Mouse (Mus musculus): ENCODE results near the gene Zdhhc22. TPM values are rescaled to one million over a fixed set of nuclear protein-coding genes. Genes with fewer than 3 reads are reported as not detected.

Gene Zdhhc22
- polyA plus RNA-seq, 1 experiment from 2014 or later = not detected

DNA sequence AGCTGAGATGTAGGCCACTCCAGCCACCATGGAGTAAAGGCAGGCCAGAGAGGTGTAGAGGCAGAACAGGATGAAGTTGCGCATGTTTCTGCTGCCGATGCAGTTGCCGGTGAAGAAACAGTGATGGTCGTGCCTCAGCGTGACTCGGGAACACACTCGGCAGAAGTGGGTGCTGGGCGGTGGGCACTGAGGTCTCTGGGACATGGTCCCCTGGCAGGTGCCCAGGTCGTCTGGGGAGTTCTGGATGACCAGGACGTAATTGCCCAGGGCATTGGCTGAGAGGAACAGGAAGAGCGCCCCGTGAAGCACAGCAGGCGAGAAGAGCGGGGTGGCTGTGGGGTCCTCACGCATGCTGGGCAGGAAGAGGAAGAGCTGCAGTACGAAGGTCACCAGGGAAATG lies 2.0 kb downstream of the Zdhhc22 start:
- H3K27me3 ChIP-seq (ENCODE audit: poor library complexity, severe bottlenecking) = peaks cover 100% of the 10 kb centered on the region
- no peaks in the 10 kb centered on the region for H3K36me3 ChIP-seq (replicated peaks)
- H3K27ac ChIP-seq = no peak overlapping the region
- peaks cover 40% of the 10 kb centered on the region for H3K4me1 ChIP-seq
- H3K4me3 ChIP-seq = no peak overlapping the region
- DNase-seq (ENCODE audit: extremely low spot score, low spot score) = no peak
- H3K9me3 ChIP-seq = no peaks in the 10 kb centered on the region
- 51% methylated on average over 16 of the region's 16 CpGs for WGBS

DNA sequence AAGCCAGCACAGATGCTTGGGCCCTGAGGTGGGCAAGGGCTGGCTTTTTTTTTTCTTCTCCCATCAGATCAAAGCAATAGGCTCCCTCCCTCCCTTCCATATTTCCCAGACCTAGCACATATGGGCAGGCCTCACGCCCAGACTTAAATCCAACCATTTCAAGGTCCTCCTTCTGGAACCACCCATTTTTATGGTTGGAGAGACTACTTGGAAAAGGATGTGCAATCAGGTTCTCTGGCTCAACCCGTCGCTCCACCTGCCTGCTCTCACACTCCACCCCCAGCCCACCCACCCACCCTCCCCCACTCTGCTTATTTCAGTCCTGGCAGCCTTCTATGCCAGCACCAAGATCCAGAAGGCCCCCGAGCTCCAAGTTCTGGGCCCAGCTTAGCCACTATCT lies 3.7 kb downstream of the Zdhhc22 start:
- H3K27ac ChIP-seq = no peak overlapping the region
- no peak overlapping the region for H3K4me3 ChIP-seq
- H3K4me1 ChIP-seq = peaks cover 29% of the 10 kb centered on the region
- H3K36me3 ChIP-seq (replicated peaks) = no peaks in the 10 kb centered on the region
- H3K27me3 ChIP-seq (ENCODE audit: poor library complexity, severe bottlenecking) = peaks cover 100% of the 10 kb centered on the region
- no peaks in the 10 kb centered on the region for H3K9me3 ChIP-seq
- 78% methylated on average over 4 of the region's 4 CpGs for WGBS
- DNase-seq (ENCODE audit: extremely low spot score, low spot score) = no peak

DNA sequence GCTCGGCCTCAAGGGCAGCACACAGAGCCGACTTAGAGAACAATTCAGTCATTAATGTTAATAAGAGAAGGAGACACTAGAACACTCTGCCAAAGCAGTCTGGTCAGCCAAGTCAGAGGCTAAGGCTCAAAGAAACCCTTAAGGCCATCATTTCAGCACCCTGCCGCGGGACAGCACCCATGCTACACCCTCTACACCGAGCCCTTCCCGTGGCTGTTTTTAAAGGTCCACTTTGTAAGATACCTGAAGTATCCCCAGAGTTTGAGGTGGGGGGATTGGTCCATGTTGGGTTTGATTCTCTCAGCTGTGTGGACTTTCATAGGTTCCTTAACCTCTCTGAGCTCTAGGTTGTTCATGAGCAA lies 6.1 kb downstream of the Zdhhc22 start:
- Histone ChIP-seq H3K4me1 (peaks cover 13% of the 10 kb centered on the region), H3K9me3 (no peaks in the 10 kb centered on the region), H3K27me3 (ENCODE audit: poor library complexity, severe bottlenecking) (peaks cover 85% of the 10 kb centered on the region), H3K36me3 (replicated peaks) (no peaks in the 10 kb centered on the region), H3K27ac (no peak overlapping the region), H3K4me3 (no peak overlapping the region; the same call in 1 of the 2 replicates)
- WGBS = 13% methylated on average over 6 of the region's 6 CpGs
- DNase-seq (ENCODE audit: extremely low spot score, low spot score) = no peak

DNA sequence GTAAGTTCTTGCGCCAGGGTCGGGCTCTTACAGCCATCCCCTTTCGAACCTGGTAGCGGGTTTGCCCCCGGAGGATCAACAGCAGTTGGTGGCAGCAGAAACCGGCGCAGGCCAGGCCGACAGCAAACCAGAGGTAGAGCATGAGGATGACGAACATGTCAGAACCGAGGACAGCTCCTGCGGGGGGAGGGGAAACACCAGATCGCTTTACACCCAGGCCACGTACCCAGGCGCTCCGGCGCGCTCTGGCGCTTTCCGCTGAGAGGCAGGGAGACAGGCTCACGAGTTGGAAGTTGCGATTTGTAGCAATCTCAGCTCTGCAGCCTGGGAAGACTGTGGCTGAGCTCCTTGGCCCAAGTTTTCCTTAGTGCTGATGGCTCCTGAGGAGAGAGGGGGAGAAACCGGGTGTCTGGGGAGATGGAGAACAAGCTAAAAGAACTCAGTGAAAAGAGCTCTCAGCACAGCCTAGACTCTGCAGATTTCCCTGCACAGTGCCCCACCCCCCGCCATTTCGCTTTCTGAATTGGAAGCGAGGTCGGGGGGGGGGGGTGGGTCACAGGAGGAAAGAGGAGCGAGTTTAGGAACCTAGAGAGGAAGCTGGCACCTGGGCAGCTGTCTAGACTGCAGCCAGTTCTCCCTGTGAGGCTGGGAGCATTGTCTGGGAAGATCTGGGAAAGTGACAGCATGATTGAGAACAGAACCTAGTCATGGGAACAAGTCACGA lies 6.6 kb downstream of the Zdhhc22 start:
- no peaks in the 10 kb centered on the region for H3K9me3 ChIP-seq

DNA sequence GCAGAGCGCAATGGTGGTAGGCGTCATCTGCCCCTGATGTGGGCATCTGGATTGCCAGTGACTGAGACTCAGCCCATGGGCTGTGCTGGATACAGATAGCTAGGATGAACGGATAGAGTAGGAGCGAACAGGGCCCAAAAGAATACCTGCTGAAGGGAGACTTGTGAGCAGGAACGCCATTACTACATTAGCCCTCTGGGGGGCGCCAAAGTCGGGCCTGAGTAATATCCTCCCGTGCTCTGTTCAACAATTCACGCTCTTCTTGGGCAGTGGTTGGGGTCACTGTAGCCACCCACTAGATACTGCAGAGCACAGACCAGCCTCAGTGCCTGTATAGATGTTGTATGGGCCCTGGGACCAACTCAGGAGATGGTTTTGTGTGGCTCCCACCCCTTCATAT lies 9.1 kb downstream of the Zdhhc22 start:
- peaks cover 85% of the 10 kb centered on the region for H3K27me3 ChIP-seq (ENCODE audit: poor library complexity, severe bottlenecking)
- 32% methylated on average over 9 of the region's 9 CpGs for WGBS
- H3K36me3 ChIP-seq (replicated peaks) = no peaks in the 10 kb centered on the region
- DNase-seq (ENCODE audit: extremely low spot score, low spot score) = no peak
- H3K27ac ChIP-seq = no peak overlapping the region
- no peak overlapping the region for H3K4me3 ChIP-seq
- H3K9me3 ChIP-seq = no peaks in the 10 kb centered on the region
- H3K4me1 ChIP-seq = peaks cover 17% of the 10 kb centered on the region

More for the DNA sequence above, 6.6 kb downstream of the Zdhhc22 start:
- peak; percentile 68 for DNase-seq (ENCODE audit: extremely low spot score, low spot score)
- no peak overlapping the region for H3K27ac ChIP-seq
- H3K36me3 ChIP-seq (replicated peaks) = no peaks in the 10 kb centered on the region
- peaks cover 85% of the 10 kb centered on the region for H3K27me3 ChIP-seq (ENCODE audit: poor library complexity, severe bottlenecking)
- peak overlapping the region; percentile 38 for H3K4me3 ChIP-seq
- 2% methylated on average over 28 of the region's 28 CpGs for whole genome bisulfite sequencing
- H3K4me1 ChIP-seq = peaks cover 13% of the 10 kb centered on the region

DNA sequence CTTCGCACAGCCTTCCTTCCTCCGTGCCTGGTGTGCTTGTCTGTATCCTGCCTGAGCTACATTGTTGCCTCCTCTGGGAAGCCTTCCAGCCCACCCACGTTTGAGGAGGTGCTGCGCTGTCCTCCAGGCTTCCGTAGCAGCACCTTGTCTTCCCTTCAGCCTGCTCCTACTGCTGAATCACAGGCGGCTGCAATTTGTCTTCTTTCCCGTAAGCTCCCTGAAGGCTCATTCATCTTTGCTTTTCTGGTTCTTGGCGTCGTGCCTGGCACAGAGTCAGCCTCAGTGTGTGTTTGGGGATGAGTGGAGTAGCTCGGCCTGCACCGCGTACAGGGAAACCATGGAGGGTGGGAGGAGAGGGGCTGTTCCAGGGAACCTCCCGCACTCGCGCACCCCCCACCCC lies 12.4 kb downstream of the Zdhhc22 start:
- Histone ChIP-seq H3K27ac (no peak overlapping the region), H3K36me3 (replicated peaks) (no peaks in the 10 kb centered on the region), H3K4me1 (peaks cover 37% of the 10 kb centered on the region), H3K4me3 (no peak overlapping the region), H3K9me3 (no peaks in the 10 kb centered on the region), H3K27me3 (ENCODE audit: poor library complexity, severe bottlenecking) (peaks cover 76% of the 10 kb centered on the region)
- 38% methylated on average over 15 of the region's 15 CpGs for WGBS
- DNase-seq (ENCODE audit: extremely low spot score, low spot score) = no peak

DNA sequence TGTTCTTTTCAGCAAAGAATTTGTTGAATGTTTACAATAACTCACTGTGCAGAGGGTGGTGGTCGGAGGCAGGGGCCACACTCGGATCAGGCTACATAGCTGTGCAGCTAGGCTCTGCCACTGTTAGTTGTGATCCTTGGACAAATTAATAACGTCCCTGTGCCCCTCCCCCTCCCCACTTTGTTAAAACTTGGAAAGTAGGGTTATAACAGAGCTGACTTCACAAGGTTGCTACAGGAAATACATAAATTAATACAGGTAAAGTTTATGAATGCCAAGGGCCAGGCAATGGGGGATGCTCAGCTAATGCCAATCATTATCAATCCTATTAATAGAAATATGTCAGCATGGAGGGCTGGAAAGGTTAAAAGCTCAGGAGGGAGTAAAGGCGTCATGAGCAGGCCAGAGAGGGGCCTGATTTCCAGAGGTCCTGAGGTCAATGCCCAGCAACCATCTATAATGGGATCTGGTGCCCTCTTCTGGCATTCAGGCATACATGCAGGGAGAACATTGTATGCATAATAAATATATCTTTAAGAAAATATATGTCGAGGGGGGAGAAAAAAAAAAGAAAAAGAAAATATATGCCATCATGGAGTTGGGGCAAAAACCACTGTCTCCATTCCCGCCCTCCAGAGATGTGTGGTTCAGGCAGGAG lies 13.6 kb downstream of the Zdhhc22 start:
- peaks cover 69% of the 10 kb centered on the region for H3K27me3 ChIP-seq (ENCODE audit: poor library complexity, severe bottlenecking)
- H3K36me3 ChIP-seq (replicated peaks) = no peaks in the 10 kb centered on the region
- WGBS = 65% methylated on average over 6 of the region's 6 CpGs
- H3K27ac ChIP-seq = no peak overlapping the region
- DNase-seq (ENCODE audit: extremely low spot score, low spot score) = no peak
- no peak overlapping the region for H3K4me3 ChIP-seq
- no peaks in the 10 kb centered on the region for H3K9me3 ChIP-seq
- H3K4me1 ChIP-seq = peaks cover 40% of the 10 kb centered on the region

DNA sequence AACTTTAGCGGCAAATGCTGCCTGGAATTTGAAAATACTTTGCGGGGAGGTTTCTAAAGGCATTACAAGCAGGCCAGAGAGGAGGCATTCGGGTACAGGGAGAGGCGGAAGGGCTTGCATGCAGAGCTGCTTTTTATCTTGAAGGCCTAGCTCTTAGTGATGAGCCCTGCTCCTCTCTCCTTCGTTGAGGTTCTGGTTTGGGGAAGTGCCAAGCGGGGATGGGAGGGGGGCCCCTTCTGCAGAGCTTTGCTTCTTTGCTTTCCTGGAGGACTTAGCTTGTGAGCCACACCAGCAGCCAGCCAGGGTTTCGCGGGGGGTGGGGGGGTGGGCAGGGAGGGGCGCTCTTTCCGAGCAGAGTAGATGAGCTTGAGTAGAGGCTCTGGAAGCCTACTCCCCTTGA lies 14.5 kb downstream of the Zdhhc22 start:
- peaks cover 60% of the 10 kb centered on the region for H3K27me3 ChIP-seq (ENCODE audit: poor library complexity, severe bottlenecking)
- WGBS = 47% methylated on average over 10 of the region's 10 CpGs

DNA sequence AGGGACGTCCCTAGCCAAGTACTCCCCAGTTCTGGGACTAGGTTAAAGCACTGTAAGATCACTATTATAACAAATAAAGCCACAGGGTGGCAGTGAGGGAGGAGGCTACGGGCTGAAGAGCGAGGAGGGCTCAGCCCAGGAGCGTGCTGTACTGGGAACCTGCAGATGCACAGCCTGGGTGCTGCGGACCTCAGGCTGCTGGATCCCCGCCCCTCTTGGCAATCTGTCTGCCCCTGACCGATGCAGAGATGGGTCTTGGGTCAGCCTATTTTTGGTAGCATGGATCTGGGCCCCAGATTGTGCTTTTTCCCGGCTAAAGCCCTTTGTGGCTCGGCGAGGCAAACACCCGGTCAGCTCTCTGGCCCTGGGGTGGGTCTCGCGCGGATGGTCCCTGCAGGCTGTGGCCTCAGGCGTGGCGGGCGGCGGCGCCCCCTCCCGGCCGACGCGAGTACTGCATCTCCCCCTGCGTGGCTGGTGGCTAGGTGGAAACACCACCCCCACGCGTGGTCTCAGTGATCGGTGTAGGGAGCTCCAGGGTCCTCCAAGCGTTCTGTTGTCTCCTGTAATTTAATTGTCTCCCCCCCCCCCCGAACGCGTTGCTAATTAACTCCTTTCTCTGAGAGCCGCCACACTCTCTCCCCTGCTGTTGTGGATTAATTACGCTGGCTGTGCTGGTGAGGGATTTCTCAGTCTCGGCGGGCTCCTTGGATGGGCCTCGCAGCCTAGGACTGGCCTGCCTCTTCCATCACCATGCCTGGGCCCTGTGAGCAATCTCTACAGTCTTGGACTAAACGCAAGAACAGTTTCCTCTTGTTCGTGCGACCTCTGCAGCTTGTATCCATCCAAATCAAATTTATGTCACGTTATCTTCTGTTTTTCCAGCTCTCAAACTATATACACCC lies 15.6 kb downstream of the Zdhhc22 start:
- WGBS = 4% methylated on average over 40 of the region's 40 CpGs
- peak; percentile 80 for DNase-seq (ENCODE audit: extremely low spot score, low spot score)
- H3K4me3 ChIP-seq = peak overlapping the region; percentile 54
- H3K4me1 ChIP-seq = peaks cover 40% of the 10 kb centered on the region
- H3K36me3 ChIP-seq (replicated peaks) = no peaks in the 10 kb centered on the region
- H3K27me3 ChIP-seq (ENCODE audit: poor library complexity, severe bottlenecking) = peaks cover 59% of the 10 kb centered on the region
- peak overlapping the region; percentile 83 for H3K27ac ChIP-seq
- no peaks in the 10 kb centered on the region for H3K9me3 ChIP-seq

More for the DNA sequence above, 14.5 kb downstream of the Zdhhc22 start:
- Histone ChIP-seq H3K9me3 (no peaks in the 10 kb centered on the region), H3K36me3 (replicated peaks) (no peaks in the 10 kb centered on the region), H3K4me3 (no peak overlapping the region), H3K4me1 (peaks cover 40% of the 10 kb centered on the region), H3K27ac (0 out of 2 replicates have a peak overlapping the region, but pooled peaks have one; percentile 83)
- DNase-seq (ENCODE audit: extremely low spot score, low spot score) = no peak

DNA sequence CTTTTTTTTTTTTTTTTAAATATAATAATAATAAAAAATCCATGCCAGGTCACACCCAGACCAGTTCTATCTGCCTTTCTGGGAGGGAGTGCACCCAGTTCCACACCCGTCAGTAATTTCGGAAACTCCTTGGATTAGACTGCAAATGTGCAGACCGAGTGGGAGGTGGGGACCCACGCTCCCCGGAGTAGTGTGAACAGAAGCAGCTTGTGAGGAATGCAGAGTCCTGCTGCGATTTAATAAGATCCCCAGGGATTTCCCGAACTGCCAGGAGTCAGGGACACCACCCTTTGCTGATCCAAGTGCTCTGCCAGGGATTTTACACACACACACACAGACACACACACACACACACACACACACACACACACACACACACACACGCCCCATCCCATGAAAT lies 16.5 kb downstream of the Zdhhc22 start:
- no peaks in the 10 kb centered on the region for H3K9me3 ChIP-seq
- H3K27me3 ChIP-seq (ENCODE audit: poor library complexity, severe bottlenecking) = peaks cover 54% of the 10 kb centered on the region
- no peaks in the 10 kb centered on the region for H3K36me3 ChIP-seq (replicated peaks)
- 31% methylated on average over 8 of the region's 8 CpGs for WGBS
- DNase-seq (ENCODE audit: extremely low spot score, low spot score) = no peak
- H3K4me3 ChIP-seq = peak overlapping the region; percentile 54; the same call in 1 of the 2 replicates
- peaks cover 40% of the 10 kb centered on the region for H3K4me1 ChIP-seq
- H3K27ac ChIP-seq = no peak overlapping the region

DNA sequence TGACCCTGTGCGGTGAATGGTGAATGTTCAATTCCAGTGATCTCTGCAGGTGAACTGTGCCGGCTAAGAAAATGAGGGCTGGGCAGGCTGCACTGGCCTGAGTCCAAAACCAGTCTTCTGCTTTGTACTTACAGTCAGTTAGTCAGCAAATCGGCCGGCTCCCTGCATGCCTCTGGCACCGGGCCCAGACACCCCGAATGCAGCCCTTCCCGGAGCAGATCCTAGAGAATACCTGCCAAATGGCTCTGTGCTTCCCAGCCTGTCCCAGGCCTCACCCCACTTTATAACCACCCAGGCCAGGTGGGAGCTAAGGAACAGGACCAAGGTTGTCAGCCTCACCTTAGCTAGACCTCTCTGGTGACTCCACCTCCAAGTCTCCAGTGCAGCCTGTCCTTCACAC lies 17.0 kb downstream of the Zdhhc22 start:
- H3K9me3 ChIP-seq = no peaks in the 10 kb centered on the region
- H3K27me3 ChIP-seq (ENCODE audit: poor library complexity, severe bottlenecking) = peaks cover 49% of the 10 kb centered on the region
- 76% methylated on average over 7 of the region's 7 CpGs for WGBS
- H3K27ac ChIP-seq = no peak overlapping the region
- peaks cover 40% of the 10 kb centered on the region for H3K4me1 ChIP-seq
- no peak overlapping the region for H3K4me3 ChIP-seq
- H3K36me3 ChIP-seq (replicated peaks) = no peaks in the 10 kb centered on the region
- no peak for DNase-seq (ENCODE audit: extremely low spot score, low spot score)

DNA sequence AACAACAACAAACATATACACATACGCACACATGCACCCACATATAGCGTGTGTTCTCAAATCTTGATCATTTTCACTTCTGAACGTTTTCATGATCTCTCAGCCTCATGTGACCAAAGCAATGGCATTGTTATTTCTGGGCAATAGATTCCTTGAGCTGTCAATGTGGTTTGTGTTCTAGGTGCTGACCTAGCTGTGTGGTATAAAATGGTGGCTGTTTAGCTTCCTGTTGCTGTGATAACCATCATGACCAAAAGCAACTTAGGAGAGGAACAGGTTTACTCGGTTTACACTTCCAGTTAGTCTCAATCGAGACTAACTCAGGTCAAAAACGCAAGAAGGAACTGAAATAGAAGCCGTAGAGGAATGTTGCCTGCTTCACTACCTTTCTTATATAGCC lies 19.1 kb downstream of the Zdhhc22 start:
- 94% methylated on average over 7 of the region's 7 CpGs for WGBS
- Histone ChIP-seq H3K9me3 (no peaks in the 10 kb centered on the region), H3K4me1 (peaks cover 35% of the 10 kb centered on the region), H3K4me3 (no peak overlapping the region), H3K36me3 (replicated peaks) (peaks cover 3% of the 10 kb centered on the region), H3K27ac (no peak overlapping the region), H3K27me3 (ENCODE audit: poor library complexity, severe bottlenecking) (peaks cover 29% of the 10 kb centered on the region)
- no peak for DNase-seq (ENCODE audit: extremely low spot score, low spot score)

All from forebrain, embryonic 10.5 days (tissue).